Mouse (Mus musculus): ENCODE data around the gene Cops7a.

DNA sequence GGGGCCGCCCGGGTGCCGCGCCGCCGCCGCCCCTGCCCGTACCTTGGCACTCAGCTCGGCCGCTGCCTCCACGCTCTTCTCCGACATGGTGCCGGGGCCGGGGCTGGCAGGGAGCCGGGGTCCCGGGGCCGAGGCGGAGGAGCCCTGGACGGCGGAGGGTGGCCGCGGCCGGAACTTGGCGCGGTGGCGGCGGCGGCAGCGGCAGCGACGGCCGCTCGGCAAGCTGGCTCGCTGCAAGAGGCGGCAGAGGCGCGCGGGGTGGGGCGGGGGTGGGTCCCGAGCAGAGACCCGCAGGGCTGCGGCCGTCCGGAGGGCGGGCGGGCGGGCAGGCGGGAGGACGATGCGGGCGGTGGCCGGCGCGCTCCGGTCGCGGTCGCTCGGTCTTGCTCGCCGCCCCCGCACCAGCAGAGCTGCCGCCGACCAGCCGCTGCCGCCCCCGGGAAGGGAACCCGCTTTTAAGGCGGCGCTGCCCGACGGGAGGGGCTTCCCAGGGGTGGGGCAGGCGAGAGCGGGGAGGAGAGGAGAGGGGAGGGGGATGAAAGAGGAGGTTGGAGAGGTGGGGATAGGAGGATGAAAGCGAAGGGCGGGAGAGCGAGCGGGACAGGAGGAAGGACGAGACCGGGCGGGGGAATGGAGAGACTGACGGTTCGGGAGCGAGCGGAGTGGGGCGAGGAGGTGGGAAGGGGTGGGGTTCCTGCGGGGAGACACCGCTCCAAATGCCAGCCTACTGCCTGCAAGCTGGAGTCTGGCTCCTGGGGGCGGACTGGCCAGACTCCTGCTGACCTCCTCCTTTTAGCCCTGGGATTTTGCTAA lies 47.6 kb downstream of the Cops7a start:
- TF ChIP-seq CTCF (IDR thresholded peaks at IDR 0.05; ENCODE audit: insufficient read depth, low read depth, low read length) (no peak), POLR2A (IDR thresholded peaks at IDR 0.05; ENCODE audit: insufficient read depth, low read depth, low read length) (peak; percentile 84; the same call in 1 of the 2 replicates)

Measured in olfactory bulb, adult 2 months (tissue).